Mouse (Mus musculus) myocyte (in vitro differentiated cells): Measurements from ENCODE around the gene Gm10392. TPM values are rescaled to one million over a fixed set of nuclear protein-coding genes. Genes with fewer than 3 reads are reported as not detected.

Experiments used
- H3K27me3 ChIP-seq: one replicate; pipeline ENCODE4 v1.6.1; 2011; ENCODE audit not compliant: control insufficient read depth, insufficient read depth, insufficient read length
- H3K36me3 ChIP-seq: one replicate; pipeline ENCODE4 v1.6.1; 2011; ENCODE audit not compliant: control insufficient read depth, insufficient read depth
- H3K4me2 ChIP-seq: one replicate; pipeline ENCODE4 v1.6.1; 2011; ENCODE audit warnings: low read depth, control low read depth
- H3K4me3 ChIP-seq: one replicate; pipeline ENCODE4 v1.5.1; 2011; ENCODE audit warnings: mild to moderate bottlenecking, control low read depth, moderate library complexity
- H3K79me2 ChIP-seq: one replicate; pipeline ENCODE4 v1.6.1; 2011; ENCODE audit not compliant: control insufficient read depth, insufficient read depth
- H3ac ChIP-seq: one replicate; pipeline ENCODE4 v1.6.1; 2011; ENCODE audit not compliant: control insufficient read depth, insufficient read length
- CEBPB ChIP-seq: IDR thresholded peaks from 2 replicates; pipeline ENCODE4 v1.6.1; 2011; ENCODE audit warnings: mild to moderate bottlenecking, moderate library complexity; ENCODE audit not compliant: poor library complexity, insufficient read depth, severe bottlenecking
- E2F4 ChIP-seq: IDR thresholded peaks from one replicate; pipeline ENCODE4 v1.6.1; 2011; ENCODE audit warnings: mild to moderate bottlenecking, control low read depth, moderate library complexity; ENCODE audit not compliant: insufficient read depth
- MAX ChIP-seq: IDR thresholded peaks from one replicate; pipeline ENCODE4 v1.6.1; 2011; ENCODE audit warnings: low read depth, mild to moderate bottlenecking, control low read depth
- MYOD1 ChIP-seq, 3 experiments: IDR thresholded peaks; one replicate each; pipeline ENCODE4 v1.6.1; 2011; ENCODE audit warnings: control low read depth in 2 of 3, low read depth in 2 of 3, mild to moderate bottlenecking in 2 of 3, moderate library complexity in 1 of 3; ENCODE audit not compliant: insufficient read length in 2 of 3, control insufficient read depth in 1 of 3
- MYOG ChIP-seq, 3 experiments: IDR thresholded peaks; one replicate each; pipeline ENCODE4 v1.6.1; 2011; ENCODE audit warnings: control low read depth in 2 of 3, low read depth in 2 of 3, mild to moderate bottlenecking in 2 of 3; ENCODE audit not compliant: insufficient read length in 2 of 3, control insufficient read depth in 1 of 3, insufficient read depth in 1 of 3
- POLR2A ChIP-seq: IDR thresholded peaks from one replicate; pipeline ENCODE4 v1.6.1; 2011; ENCODE audit warnings: low read depth, mild to moderate bottlenecking, control low read depth, moderate library complexity; ENCODE audit not compliant: insufficient read length
- POLR2AphosphoS2 ChIP-seq: IDR thresholded peaks from one replicate; pipeline ENCODE4 v1.6.1; 2011; ENCODE audit warnings: low read depth, control low read depth; ENCODE audit not compliant: insufficient read length
- REST ChIP-seq: IDR thresholded peaks from one replicate; pipeline ENCODE4 v1.6.1; 2011; ENCODE audit warnings: mild to moderate bottlenecking, control low read depth, moderate library complexity; ENCODE audit not compliant: insufficient read depth, insufficient read length
- SRF ChIP-seq: IDR thresholded peaks from one replicate; pipeline ENCODE4 v1.6.1; 2011; ENCODE audit warnings: low read depth; ENCODE audit not compliant: control insufficient read depth, insufficient read length
- TCF12 ChIP-seq: IDR thresholded peaks from one replicate; pipeline ENCODE4 v1.6.1; 2011; ENCODE audit warnings: mild to moderate bottlenecking, control low read depth; ENCODE audit not compliant: poor library complexity, insufficient read depth, severe bottlenecking
- TCF3 ChIP-seq: IDR thresholded peaks from one replicate; pipeline ENCODE4 v1.6.1; 2011; ENCODE audit warnings: low read depth, control low read depth; ENCODE audit not compliant: insufficient read length
- USF1 ChIP-seq: IDR thresholded peaks from one replicate; pipeline ENCODE4 v1.6.1; 2011; ENCODE audit warnings: low read depth, mild to moderate bottlenecking, control low read depth, moderate library complexity
- polyA plus RNA-seq: library from polyadenylated mRNA; unstranded; fragments of >200 nt; fragmentation: generic; extraction: Trizol; gene quantifications from one replicate; pipeline ENCODE4 v1.2.1, GENCODE M21; 2012; ENCODE audit warnings: missing spikeins

Gene Gm10392
- polyA plus RNA-seq, 1 experiment: not detected

GRCm38 (mm10) chr11:77506273-77506672 lies 12.7 kb downstream of the Gm10392 start:
- no peaks in the 10 kb centered on the region for H3K79me2 ChIP-seq
- H3K36me3 ChIP-seq: peaks cover 22% of the 10 kb centered on the region
- no peak overlapping the region for H3K4me3 ChIP-seq
- no peak overlapping the region for H3ac ChIP-seq
- TF ChIP-seq MAX (no peak), POLR2AphosphoS2 (peak; percentile 58)
- H3K4me2 ChIP-seq: no peak overlapping the region
- no peaks in the 10 kb centered on the region for H3K27me3 ChIP-seq

GRCm38 (mm10) chr11:77505291-77505980 lies 13.6 kb downstream of the Gm10392 start:
- H3K4me3 ChIP-seq: no peak overlapping the region
- H3ac ChIP-seq: no peak overlapping the region
- H3K27me3 ChIP-seq: no peaks in the 10 kb centered on the region

GRCm38 (mm10) chr11:77504377-77504776 lies 14.6 kb downstream of the Gm10392 start:
- no peaks in the 10 kb centered on the region for H3K79me2 ChIP-seq
- TF ChIP-seq TCF3 (no peak), E2F4 (no peak), USF1 (no peak), POLR2AphosphoS2 (no peak), SRF (no peak), MAX (no peak), MYOG (IDR thresholded peaks at IDR 0.05; ENCODE audit: control insufficient read depth in 1 of 3, insufficient read depth in 1 of 3, insufficient read length in 2 of 3, low read depth in 2 of 3) (no peak), CEBPB (no peak), MYOD1 (IDR thresholded peaks at IDR 0.05; ENCODE audit: control insufficient read depth in 1 of 3, insufficient read length in 2 of 3, low read depth in 2 of 3) (no peak), TCF12 (no peak), REST (no peak), POLR2A (no peak)
- no peak overlapping the region for H3K4me3 ChIP-seq
- H3ac ChIP-seq: no peak overlapping the region
- H3K36me3 ChIP-seq: peaks cover 22% of the 10 kb centered on the region
- no peaks in the 10 kb centered on the region for H3K27me3 ChIP-seq
- no peak overlapping the region for H3K4me2 ChIP-seq

More at GRCm38 (mm10) chr11:77505291-77505980, 13.6 kb downstream of the Gm10392 start:
- Histone ChIP-seq H3K79me2 (no peaks in the 10 kb centered on the region), H3K4me2 (no peak overlapping the region), H3K36me3 (peaks cover 22% of the 10 kb centered on the region)
- no peak for TF ChIP-seq SRF
- TF ChIP-seq CEBPB: no peak
- TF ChIP-seq MAX: no peak
- TF ChIP-seq TCF12: no peak
- TF ChIP-seq E2F4: no peak
- TF ChIP-seq POLR2AphosphoS2: no peak
- TF ChIP-seq MYOG (IDR thresholded peaks at IDR 0.05; ENCODE audit: control insufficient read depth in 1 of 3, insufficient read depth in 1 of 3, insufficient read length in 2 of 3, low read depth in 2 of 3): no peak

GRCm38 (mm10) chr11:77503511-77503910 lies 15.5 kb downstream of the Gm10392 start:
- Histone ChIP-seq H3K36me3 (peaks cover 22% of the 10 kb centered on the region), H3K4me3 (no peak overlapping the region), H3K4me2 (peak overlapping the region; percentile 35), H3K79me2 (peaks cover 6% of the 10 kb centered on the region), H3K27me3 (no peaks in the 10 kb centered on the region), H3ac (no peak overlapping the region)
- no peak for TF ChIP-seq TCF3
- no peak for TF ChIP-seq USF1
- TF ChIP-seq POLR2AphosphoS2: peak; percentile 26
- peak in 2 of 3 experiments; percentile 52 to 84 for TF ChIP-seq MYOG (IDR thresholded peaks at IDR 0.05; ENCODE audit: control insufficient read depth in 1 of 3, insufficient read depth in 1 of 3, insufficient read length in 2 of 3, low read depth in 2 of 3)
- TF ChIP-seq POLR2A: peak; percentile 42
- TF ChIP-seq SRF: no peak
- TF ChIP-seq TCF12: no peak
- no peak for TF ChIP-seq MAX
- peak in 2 of 3 experiments; percentile 56 to 88 for TF ChIP-seq MYOD1 (IDR thresholded peaks at IDR 0.05; ENCODE audit: control insufficient read depth in 1 of 3, insufficient read length in 2 of 3, low read depth in 2 of 3)
- TF ChIP-seq CEBPB: no peak
- no peak for TF ChIP-seq E2F4
- TF ChIP-seq REST: no peak

- peaks cover 16% of the 10 kb centered on the region for H3K79me2 ChIP-seq
- H3K27me3 ChIP-seq: no peaks in the 10 kb centered on the region
- H3K36me3 ChIP-seq: peaks cover 22% of the 10 kb centered on the region
- H3K4me2 ChIP-seq: no peak overlapping the region
- no peak overlapping the region for H3K4me3 ChIP-seq
- no peak for TF ChIP-seq POLR2A
- TF ChIP-seq TCF3: no peak
- TF ChIP-seq USF1: no peak
- TF ChIP-seq TCF12: no peak
- peak; percentile 8 for TF ChIP-seq POLR2AphosphoS2
- no peak for TF ChIP-seq REST
- no peak for TF ChIP-seq SRF
- TF ChIP-seq MAX: no peak
- no peak overlapping the region for H3ac ChIP-seq
Observed at GRCm38 (mm10) chr11:77502481-77502880, 16.5 kb downstream of the Gm10392 start.
